Mouse (Mus musculus): ENCODE measurements around the gene Slc25a26. TPM values are rescaled to one million over a fixed set of nuclear protein-coding genes. Genes with fewer than 3 reads are reported as not detected.

Slc25a26 gene
- polyA plus RNA-seq, 1 experiment: 4.6 TPM

GRCm38 (mm10) chr6:94626807-94627206 lies 126.7 kb downstream of the Slc25a26 start:
- Histone ChIP-seq H3K36me3 (ENCODE audit: control insufficient read depth, insufficient read depth) (peaks cover 23% of the 10 kb centered on the region), H3ac (ENCODE audit: control insufficient read depth, insufficient read length, low read depth) (no peak overlapping the region)
- TF ChIP-seq MYOG (IDR thresholded peaks at IDR 0.05; ENCODE audit: control insufficient read depth, extremely low read depth, insufficient read length): no peak
- no peak for TF ChIP-seq MAX (IDR thresholded peaks at IDR 0.05)
- no peak for TF ChIP-seq USF1 (IDR thresholded peaks at IDR 0.05; ENCODE audit: low read depth)
- TF ChIP-seq CEBPB (IDR thresholded peaks at IDR 0.05; ENCODE audit: low read depth): no peak
- TF ChIP-seq FOSL1 (IDR thresholded peaks at IDR 0.05; ENCODE audit: insufficient read depth, low read length, poor library complexity, severe bottlenecking): no peak
- TF ChIP-seq CTCF (IDR thresholded peaks at IDR 0.05; ENCODE audit: control insufficient read depth, insufficient read depth, insufficient read length): no peak
- TF ChIP-seq MYOD1 (IDR thresholded peaks at IDR 0.05; ENCODE audit: control insufficient read depth, insufficient read length, low read depth): no peak

DNA sequence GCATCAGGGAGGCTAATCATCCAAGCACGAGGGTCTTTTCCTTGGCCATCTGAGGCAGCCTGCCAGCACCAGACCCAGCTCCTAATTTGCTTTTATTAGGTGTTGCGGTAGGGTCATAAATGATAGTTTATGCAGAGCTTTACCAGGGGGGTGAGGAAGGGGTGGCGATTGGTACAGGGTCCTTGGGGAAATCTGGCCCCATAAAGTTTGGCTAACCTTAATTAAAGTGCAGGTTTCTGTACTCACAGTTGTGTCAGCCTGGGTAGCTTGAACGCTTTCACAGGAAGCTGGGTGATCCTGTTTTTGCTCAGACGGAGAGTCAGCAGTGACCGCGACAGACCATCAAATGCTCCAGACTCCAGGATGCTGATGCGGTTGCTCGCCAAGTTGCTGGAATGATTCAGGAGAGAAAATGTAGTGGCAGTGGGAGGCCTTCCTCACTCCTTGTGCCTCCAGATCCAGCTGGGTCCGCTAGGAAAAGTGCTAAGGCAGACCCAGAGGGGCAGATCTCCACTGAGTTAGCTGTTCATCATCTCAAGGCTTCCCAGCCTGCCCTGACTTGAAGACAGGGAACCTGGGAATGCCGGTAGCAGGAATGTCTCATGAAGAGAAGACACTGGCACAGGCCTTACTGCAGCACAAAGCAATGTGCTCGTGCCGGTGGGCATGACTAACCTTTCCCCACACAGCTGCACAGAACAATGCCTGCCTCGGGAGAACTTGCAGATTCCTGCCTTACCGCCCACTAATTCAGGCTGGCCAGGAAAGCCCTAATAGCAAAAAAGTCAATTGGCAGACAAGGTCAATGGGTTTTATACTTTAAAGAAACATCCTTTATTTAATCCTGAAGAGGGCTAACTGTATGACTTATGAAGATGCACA lies 127.8 kb downstream of the Slc25a26 start:
- H3K36me3 ChIP-seq (ENCODE audit: control insufficient read depth, insufficient read depth): peaks cover 15% of the 10 kb centered on the region
- TF ChIP-seq FOSL1 (IDR thresholded peaks at IDR 0.05; ENCODE audit: insufficient read depth, low read length, poor library complexity, severe bottlenecking): no peak
- no peak for TF ChIP-seq USF1 (IDR thresholded peaks at IDR 0.05; ENCODE audit: low read depth)
- TF ChIP-seq CTCF (IDR thresholded peaks at IDR 0.05; ENCODE audit: control insufficient read depth, insufficient read depth, insufficient read length): no peak
- TF ChIP-seq MYOD1 (IDR thresholded peaks at IDR 0.05; ENCODE audit: control insufficient read depth, insufficient read length, low read depth): no peak
- TF ChIP-seq MYOG (IDR thresholded peaks at IDR 0.05; ENCODE audit: control insufficient read depth, extremely low read depth, insufficient read length): no peak
- no peak for TF ChIP-seq CEBPB (IDR thresholded peaks at IDR 0.05; ENCODE audit: low read depth)
- TF ChIP-seq MAX (IDR thresholded peaks at IDR 0.05): no peak
- H3K79me2 ChIP-seq (ENCODE audit: control insufficient read depth, insufficient read depth): no peaks in the 10 kb centered on the region
- no peak overlapping the region for H3K4me3 ChIP-seq (ENCODE audit: insufficient read depth, poor library complexity, severe bottlenecking)
- no peaks in the 10 kb centered on the region for H3K79me3 ChIP-seq (ENCODE audit: low read depth)
- no peaks in the 10 kb centered on the region for H3K27me3 ChIP-seq (ENCODE audit: control insufficient read depth, insufficient read depth, insufficient read length)
- H3ac ChIP-seq (ENCODE audit: control insufficient read depth, insufficient read length, low read depth): no peak overlapping the region

More at GRCm38 (mm10) chr6:94626807-94627206, 126.7 kb downstream of the Slc25a26 start:
- no peaks in the 10 kb centered on the region for H3K27me3 ChIP-seq (ENCODE audit: control insufficient read depth, insufficient read depth, insufficient read length)
- no peaks in the 10 kb centered on the region for H3K79me2 ChIP-seq (ENCODE audit: control insufficient read depth, insufficient read depth)
- H3K79me3 ChIP-seq (ENCODE audit: low read depth): no peaks in the 10 kb centered on the region
- H3K4me3 ChIP-seq (ENCODE audit: insufficient read depth, poor library complexity, severe bottlenecking): no peak overlapping the region

- H3K79me2 ChIP-seq (ENCODE audit: control insufficient read depth, insufficient read depth): no peaks in the 10 kb centered on the region
- no peak overlapping the region for H3K4me3 ChIP-seq (ENCODE audit: insufficient read depth, poor library complexity, severe bottlenecking)
- no peaks in the 10 kb centered on the region for H3K79me3 ChIP-seq (ENCODE audit: low read depth)
- no peaks in the 10 kb centered on the region for H3K27me3 ChIP-seq (ENCODE audit: control insufficient read depth, insufficient read depth, insufficient read length)
- no peak for TF ChIP-seq CTCF (IDR thresholded peaks at IDR 0.05; ENCODE audit: control insufficient read depth, insufficient read depth, insufficient read length)
- TF ChIP-seq MYOG (IDR thresholded peaks at IDR 0.05; ENCODE audit: control insufficient read depth, extremely low read depth, insufficient read length): no peak
- no peak for TF ChIP-seq MYOD1 (IDR thresholded peaks at IDR 0.05; ENCODE audit: control insufficient read depth, insufficient read length, low read depth)
- TF ChIP-seq CEBPB (IDR thresholded peaks at IDR 0.05; ENCODE audit: low read depth): no peak
- TF ChIP-seq FOSL1 (IDR thresholded peaks at IDR 0.05; ENCODE audit: insufficient read depth, low read length, poor library complexity, severe bottlenecking): no peak
- TF ChIP-seq USF1 (IDR thresholded peaks at IDR 0.05; ENCODE audit: low read depth): no peak
- no peak for TF ChIP-seq MAX (IDR thresholded peaks at IDR 0.05)
- no peak overlapping the region for H3ac ChIP-seq (ENCODE audit: control insufficient read depth, insufficient read length, low read depth)
- peaks cover 15% of the 10 kb centered on the region for H3K36me3 ChIP-seq (ENCODE audit: control insufficient read depth, insufficient read depth)
Measured at GRCm38 (mm10) chr6:94628787-94629186, 128.7 kb downstream of the Slc25a26 start.

- H3K79me2 ChIP-seq (ENCODE audit: control insufficient read depth, insufficient read depth): peaks cover 7% of the 10 kb centered on the region
- peaks cover 2% of the 10 kb centered on the region for H3K79me3 ChIP-seq (ENCODE audit: low read depth)
- no peak for TF ChIP-seq USF1 (IDR thresholded peaks at IDR 0.05; ENCODE audit: low read depth)
- no peak for TF ChIP-seq CTCF (IDR thresholded peaks at IDR 0.05; ENCODE audit: control insufficient read depth, insufficient read depth, insufficient read length)
- TF ChIP-seq CEBPB (IDR thresholded peaks at IDR 0.05; ENCODE audit: low read depth): no peak
- no peak for TF ChIP-seq MYOD1 (IDR thresholded peaks at IDR 0.05; ENCODE audit: control insufficient read depth, insufficient read length, low read depth)
- TF ChIP-seq MAX (IDR thresholded peaks at IDR 0.05): no peak
- TF ChIP-seq FOSL1 (IDR thresholded peaks at IDR 0.05; ENCODE audit: insufficient read depth, low read length, poor library complexity, severe bottlenecking): no peak
- no peak for TF ChIP-seq MYOG (IDR thresholded peaks at IDR 0.05; ENCODE audit: control insufficient read depth, extremely low read depth, insufficient read length)
- no peaks in the 10 kb centered on the region for H3K27me3 ChIP-seq (ENCODE audit: control insufficient read depth, insufficient read depth, insufficient read length)
- H3ac ChIP-seq (ENCODE audit: control insufficient read depth, insufficient read length, low read depth): no peak overlapping the region
- no peak overlapping the region for H3K4me3 ChIP-seq (ENCODE audit: insufficient read depth, poor library complexity, severe bottlenecking)
- peaks cover 6% of the 10 kb centered on the region for H3K36me3 ChIP-seq (ENCODE audit: control insufficient read depth, insufficient read depth)
Measured at GRCm38 (mm10) chr6:94631051-94631778, 131.1 kb downstream of the Slc25a26 start.

- no peak overlapping the region for H3ac ChIP-seq (ENCODE audit: control insufficient read depth, insufficient read length, low read depth)
- no peak for TF ChIP-seq CTCF (IDR thresholded peaks at IDR 0.05; ENCODE audit: control insufficient read depth, insufficient read depth, insufficient read length)
Measured at GRCm38 (mm10) chr6:94631779-94632082, 131.6 kb downstream of the Slc25a26 start.

More at GRCm38 (mm10) chr6:94631779-94632082, 131.6 kb downstream of the Slc25a26 start:
- peaks cover 2% of the 10 kb centered on the region for H3K79me3 ChIP-seq (ENCODE audit: low read depth)
- peaks cover 6% of the 10 kb centered on the region for H3K36me3 ChIP-seq (ENCODE audit: control insufficient read depth, insufficient read depth)
- H3K27me3 ChIP-seq (ENCODE audit: control insufficient read depth, insufficient read depth, insufficient read length): no peaks in the 10 kb centered on the region
- H3K4me3 ChIP-seq (ENCODE audit: insufficient read depth, poor library complexity, severe bottlenecking): no peak overlapping the region
- peaks cover 11% of the 10 kb centered on the region for H3K79me2 ChIP-seq (ENCODE audit: control insufficient read depth, insufficient read depth)
